Mouse (Mus musculus): ENCODE measurements around the gene Tmem80. TPM values are rescaled to one million over a fixed set of nuclear protein-coding genes. Genes with fewer than 3 reads are reported as not detected.
A peak's percentile ranks its signal among the peaks of the same experiment; 100 is the strongest.

Tmem80 gene
- polyA plus RNA-seq, 1 experiment from 2014 or later = 36.7 TPM

DNA sequence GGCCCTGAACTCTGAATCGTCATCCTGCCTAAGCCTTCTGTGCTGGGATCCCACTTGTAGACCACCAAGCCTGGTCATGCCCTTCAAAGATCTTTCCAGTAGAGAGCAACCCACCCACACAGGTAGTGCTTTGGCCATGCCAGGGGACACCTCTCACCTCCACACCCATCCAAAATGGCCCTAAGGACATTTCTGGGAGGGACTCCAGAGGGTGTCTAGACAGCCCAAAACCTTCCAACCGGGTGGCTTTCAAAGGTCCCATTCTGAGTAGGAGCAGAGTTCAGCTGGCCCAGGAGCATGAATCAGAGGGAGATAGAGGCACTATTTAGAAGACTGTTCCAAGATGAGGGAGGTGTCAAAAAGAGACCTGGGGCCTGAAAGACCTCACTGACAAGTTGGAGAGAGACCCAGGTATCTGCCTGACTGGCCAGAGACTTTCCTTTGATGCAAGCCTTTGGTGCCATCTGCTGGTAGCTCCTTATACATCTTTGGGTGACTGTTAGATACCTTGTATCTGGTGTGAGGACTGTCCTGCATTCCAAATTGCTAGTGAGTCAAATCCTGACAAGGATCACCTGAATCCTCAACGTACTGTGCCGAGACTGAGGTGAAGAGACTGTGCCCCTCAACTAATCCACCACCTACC, 35.7 kb downstream of the Tmem80 start:
- WGBS = 50% methylated on average over 4 of the region's 4 CpGs
- no peak overlapping the region for H3K9ac ChIP-seq (ENCODE audit: low read depth, low read length)
- H3K27me3 ChIP-seq (ENCODE audit: control insufficient read depth, insufficient read depth, low read length) = peaks cover 8% of the 10 kb centered on the region
- peak; percentile 70 for ATAC-seq (ENCODE audit: low FRiP score, low TSS enrichment)
- H3K27ac ChIP-seq (ENCODE audit: low read depth, low read length) = no peak overlapping the region
- no peak overlapping the region for H3K4me2 ChIP-seq (replicated peaks; ENCODE audit: low read depth, low read length)
- no peak overlapping the region for H3K4me3 ChIP-seq (ENCODE audit: low read length)
- no peaks in the 10 kb centered on the region for H3K9me3 ChIP-seq (ENCODE audit: control insufficient read depth, low read length)
- no peaks in the 10 kb centered on the region for H3K36me3 ChIP-seq (ENCODE audit: control insufficient read depth, insufficient read depth, low read length)
- H3K4me1 ChIP-seq (ENCODE audit: control insufficient read depth, insufficient read depth, low read length) = no peaks in the 10 kb centered on the region

DNA sequence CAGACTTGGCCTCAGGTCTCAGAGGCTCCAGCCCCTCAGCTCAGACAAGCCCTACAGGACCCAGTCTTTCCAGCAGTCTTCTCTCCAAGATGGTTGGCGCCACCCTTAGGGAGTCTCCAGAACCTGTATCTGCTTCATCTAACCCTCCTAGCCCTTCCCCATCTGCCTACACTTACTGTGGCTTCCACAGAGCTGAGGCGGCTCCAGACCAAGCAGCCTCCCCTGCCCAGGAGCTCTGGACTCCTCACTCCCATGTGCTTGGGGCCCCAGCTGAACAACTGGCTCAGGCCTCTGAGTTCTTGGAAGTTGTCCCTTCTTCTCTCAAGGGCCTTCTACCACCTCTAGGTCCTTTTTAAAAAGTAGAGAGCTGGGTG, 36.2 kb downstream of the Tmem80 start:
- no peak overlapping the region for H3K9ac ChIP-seq (ENCODE audit: low read depth, low read length)
- H3K27ac ChIP-seq (ENCODE audit: low read depth, low read length) = no peak overlapping the region

DNA sequence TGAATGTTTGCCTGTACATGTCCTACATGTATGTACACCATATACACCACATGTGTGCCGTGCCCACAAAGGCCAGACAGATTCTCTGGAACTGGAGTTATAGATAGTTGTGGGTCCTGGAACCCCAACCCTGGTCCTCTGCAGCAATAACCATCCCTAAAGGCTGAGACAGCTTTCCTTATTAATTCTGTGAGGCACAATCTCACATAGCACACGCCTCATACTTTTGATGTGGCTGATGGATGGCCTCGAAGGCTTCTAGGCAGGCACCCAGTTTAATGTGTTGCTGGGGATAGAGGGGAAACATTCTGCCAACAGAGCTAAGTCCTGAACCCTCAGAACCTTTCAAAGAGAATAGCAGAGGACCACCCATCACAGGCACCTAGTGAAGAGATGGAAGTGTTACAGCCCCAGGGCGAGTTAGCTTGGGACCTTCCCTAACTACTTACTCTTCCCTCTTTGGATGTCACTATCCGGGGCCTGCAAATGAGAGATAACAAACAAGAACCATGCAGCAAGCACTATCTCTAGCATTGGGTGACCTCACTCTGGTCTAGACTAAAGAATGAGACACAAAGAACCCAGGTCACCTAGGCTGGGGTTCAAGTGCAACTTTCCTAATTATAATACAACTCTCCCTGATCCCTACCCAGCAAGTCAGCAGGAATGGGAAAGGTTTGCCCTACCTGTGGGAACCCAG, 37.0 kb downstream of the Tmem80 start:
- no peaks in the 10 kb centered on the region for H3K4me1 ChIP-seq (ENCODE audit: control insufficient read depth, insufficient read depth, low read length)
- ATAC-seq (ENCODE audit: low FRiP score, low TSS enrichment) = no peak
- H3K9ac ChIP-seq (ENCODE audit: low read depth, low read length) = no peak overlapping the region
- peaks cover 8% of the 10 kb centered on the region for H3K27me3 ChIP-seq (ENCODE audit: control insufficient read depth, insufficient read depth, low read length)
- H3K4me3 ChIP-seq (ENCODE audit: low read length) = no peak overlapping the region
- no peak overlapping the region for H3K27ac ChIP-seq (ENCODE audit: low read depth, low read length)
- H3K36me3 ChIP-seq (ENCODE audit: control insufficient read depth, insufficient read depth, low read length) = no peaks in the 10 kb centered on the region
- H3K9me3 ChIP-seq (ENCODE audit: control insufficient read depth, low read length) = no peaks in the 10 kb centered on the region
- no peak overlapping the region for H3K4me2 ChIP-seq (replicated peaks; ENCODE audit: low read depth, low read length)
- 77% methylated on average over 5 of the region's 5 CpGs for WGBS

More for the DNA sequence above, 36.2 kb downstream of the Tmem80 start:
- WGBS = 56% methylated on average over 2 of the region's 2 CpGs
- Histone ChIP-seq H3K36me3 (ENCODE audit: control insufficient read depth, insufficient read depth, low read length) (no peaks in the 10 kb centered on the region), H3K4me3 (ENCODE audit: low read length) (no peak overlapping the region), H3K4me1 (ENCODE audit: control insufficient read depth, insufficient read depth, low read length) (no peaks in the 10 kb centered on the region), H3K4me2 (replicated peaks; ENCODE audit: low read depth, low read length) (no peak overlapping the region), H3K27me3 (ENCODE audit: control insufficient read depth, insufficient read depth, low read length) (peaks cover 8% of the 10 kb centered on the region), H3K9me3 (ENCODE audit: control insufficient read depth, low read length) (no peaks in the 10 kb centered on the region)
- peak; percentile 18 for ATAC-seq (ENCODE audit: low FRiP score, low TSS enrichment)

DNA sequence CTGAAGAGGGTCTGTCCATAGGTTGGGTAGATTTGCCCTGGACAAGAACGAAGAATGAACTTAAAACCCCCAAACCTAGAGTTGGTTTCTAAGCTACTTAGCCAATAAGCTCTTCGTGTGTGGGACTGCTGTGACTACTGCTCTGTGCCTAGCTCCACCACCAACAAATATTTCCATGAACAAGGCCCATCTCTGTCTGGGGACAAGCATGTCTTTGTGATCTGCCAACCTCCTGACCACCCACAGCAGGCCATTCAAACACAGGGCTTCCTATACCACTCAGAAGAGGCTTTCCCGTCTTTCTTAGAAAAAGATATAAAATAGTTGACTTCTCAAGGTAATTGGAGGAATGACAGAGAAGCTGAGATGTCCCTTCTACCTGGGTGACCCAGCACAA, 37.5 kb downstream of the Tmem80 start:
- Histone ChIP-seq H3K27ac (ENCODE audit: low read depth, low read length) (no peak overlapping the region), H3K36me3 (ENCODE audit: control insufficient read depth, insufficient read depth, low read length) (no peaks in the 10 kb centered on the region), H3K9ac (ENCODE audit: low read depth, low read length) (no peak overlapping the region), H3K9me3 (ENCODE audit: control insufficient read depth, low read length) (no peaks in the 10 kb centered on the region), H3K27me3 (ENCODE audit: control insufficient read depth, insufficient read depth, low read length) (peaks cover 8% of the 10 kb centered on the region), H3K4me3 (ENCODE audit: low read length) (no peak overlapping the region), H3K4me1 (ENCODE audit: control insufficient read depth, insufficient read depth, low read length) (no peaks in the 10 kb centered on the region), H3K4me2 (replicated peaks; ENCODE audit: low read depth, low read length) (no peak overlapping the region)
- WGBS = 72% methylated on average over 3 of the region's 3 CpGs
- ATAC-seq (ENCODE audit: low FRiP score, low TSS enrichment) = no peak

DNA sequence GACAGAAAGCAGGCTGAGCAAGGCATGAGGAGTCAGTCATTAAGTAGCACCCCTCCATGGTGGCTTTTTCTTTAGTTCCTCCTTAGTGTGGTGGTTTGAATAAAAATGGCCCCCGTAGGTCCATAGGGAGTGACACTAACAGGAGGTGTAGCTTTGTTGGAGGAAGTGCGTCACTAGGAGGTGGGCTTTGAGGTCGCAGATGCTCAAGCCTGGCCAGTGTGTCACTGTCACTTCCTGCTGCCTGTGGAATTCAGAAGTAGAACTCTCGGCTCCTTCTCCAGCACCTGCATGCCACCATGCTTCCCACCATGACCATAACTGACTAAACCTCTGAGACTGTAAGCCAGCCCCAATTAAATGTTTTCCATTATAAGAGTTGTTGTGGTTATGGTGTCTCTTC, 39.8 kb downstream of the Tmem80 start:
- H3K9me3 ChIP-seq (ENCODE audit: control insufficient read depth, low read length) = no peaks in the 10 kb centered on the region
- H3K36me3 ChIP-seq (ENCODE audit: control insufficient read depth, insufficient read depth, low read length) = no peaks in the 10 kb centered on the region
- H3K4me1 ChIP-seq (ENCODE audit: control insufficient read depth, insufficient read depth, low read length) = no peaks in the 10 kb centered on the region
- H3K4me3 ChIP-seq (ENCODE audit: low read length) = no peak overlapping the region
- H3K4me2 ChIP-seq (replicated peaks; ENCODE audit: low read depth, low read length) = no peak overlapping the region
- H3K9ac ChIP-seq (ENCODE audit: low read depth, low read length) = no peak overlapping the region
- H3K27me3 ChIP-seq (ENCODE audit: control insufficient read depth, insufficient read depth, low read length) = no peaks in the 10 kb centered on the region
- ATAC-seq (ENCODE audit: low FRiP score, low TSS enrichment) = no peak
- WGBS = 75% methylated on average over 4 of the region's 4 CpGs
- no peak overlapping the region for H3K27ac ChIP-seq (ENCODE audit: low read depth, low read length)

DNA sequence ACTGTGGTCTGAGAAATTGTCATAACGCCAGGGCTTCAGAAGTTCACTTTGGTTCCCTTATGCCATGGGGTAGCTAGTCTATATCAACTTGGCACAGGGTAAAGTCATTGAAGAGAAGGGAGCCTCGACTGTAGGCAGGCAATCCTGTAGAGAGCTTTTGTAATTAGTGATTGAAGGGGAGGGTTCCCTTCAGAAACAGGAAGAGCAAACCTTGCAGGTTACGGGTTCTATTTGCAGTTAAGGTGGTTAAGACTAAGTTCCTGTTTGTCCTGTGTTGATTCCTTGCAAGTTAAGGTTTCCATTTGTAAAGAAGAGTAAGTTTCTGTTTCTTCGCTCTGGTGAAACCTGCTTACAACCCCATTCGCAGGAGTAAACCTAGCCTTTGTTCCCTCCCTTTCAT, 42.4 kb downstream of the Tmem80 start:
- no peaks in the 10 kb centered on the region for H3K9me3 ChIP-seq (ENCODE audit: control insufficient read depth, low read length)
- no peak for ATAC-seq (ENCODE audit: low FRiP score, low TSS enrichment)
- H3K27me3 ChIP-seq (ENCODE audit: control insufficient read depth, insufficient read depth, low read length) = no peaks in the 10 kb centered on the region
- H3K36me3 ChIP-seq (ENCODE audit: control insufficient read depth, insufficient read depth, low read length) = no peaks in the 10 kb centered on the region
- no peaks in the 10 kb centered on the region for H3K4me1 ChIP-seq (ENCODE audit: control insufficient read depth, insufficient read depth, low read length)
- no peak overlapping the region for H3K9ac ChIP-seq (ENCODE audit: low read depth, low read length)
- H3K4me3 ChIP-seq (ENCODE audit: low read length) = no peak overlapping the region
- 65% methylated on average over 5 of the region's 5 CpGs for WGBS
- H3K4me2 ChIP-seq (replicated peaks; ENCODE audit: low read depth, low read length) = no peak overlapping the region
- no peak overlapping the region for H3K27ac ChIP-seq (ENCODE audit: low read depth, low read length)

DNA sequence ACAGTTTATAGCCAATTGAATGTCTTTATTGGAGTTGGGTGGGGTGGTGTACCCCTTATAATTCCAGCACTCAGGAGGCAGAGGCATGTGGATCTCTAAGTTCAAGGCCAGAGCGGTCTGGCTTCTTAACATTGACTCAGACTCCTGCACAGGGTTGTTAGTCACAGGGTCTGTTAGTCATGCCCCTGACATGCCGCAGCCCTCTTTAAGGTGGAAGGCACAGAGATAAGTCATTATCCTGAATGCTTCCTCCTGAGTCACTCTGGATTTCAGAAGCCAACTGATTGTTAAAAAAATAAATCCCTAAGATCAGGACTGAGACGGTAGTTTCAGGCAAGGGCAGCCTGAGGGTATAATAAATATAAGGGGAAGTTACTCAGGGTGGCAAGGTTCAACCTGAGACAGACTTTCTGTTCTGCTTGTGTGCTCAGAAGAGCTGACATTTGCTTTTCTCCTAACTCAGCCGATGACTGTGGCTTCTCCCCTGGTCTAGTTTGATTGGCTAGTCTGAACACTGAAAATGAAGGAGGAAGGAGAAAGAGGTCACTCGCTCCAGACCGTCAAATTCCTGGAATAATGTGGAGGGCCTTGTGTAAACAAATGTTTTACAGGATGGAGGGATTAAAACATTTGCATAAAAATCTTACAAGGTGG, 44.5 kb downstream of the Tmem80 start:
- H3K4me3 ChIP-seq (ENCODE audit: low read length) = no peak overlapping the region
- H3K4me1 ChIP-seq (ENCODE audit: control insufficient read depth, insufficient read depth, low read length) = no peaks in the 10 kb centered on the region
- no peaks in the 10 kb centered on the region for H3K27me3 ChIP-seq (ENCODE audit: control insufficient read depth, insufficient read depth, low read length)
- no peak overlapping the region for H3K27ac ChIP-seq (ENCODE audit: low read depth, low read length)
- ATAC-seq (ENCODE audit: low FRiP score, low TSS enrichment) = no peak
- H3K4me2 ChIP-seq (replicated peaks; ENCODE audit: low read depth, low read length) = no peak overlapping the region
- no peaks in the 10 kb centered on the region for H3K9me3 ChIP-seq (ENCODE audit: control insufficient read depth, low read length)
- no peak overlapping the region for H3K9ac ChIP-seq (ENCODE audit: low read depth, low read length)
- no peaks in the 10 kb centered on the region for H3K36me3 ChIP-seq (ENCODE audit: control insufficient read depth, insufficient read depth, low read length)
- WGBS = 43% methylated on average over 6 of the region's 6 CpGs

DNA sequence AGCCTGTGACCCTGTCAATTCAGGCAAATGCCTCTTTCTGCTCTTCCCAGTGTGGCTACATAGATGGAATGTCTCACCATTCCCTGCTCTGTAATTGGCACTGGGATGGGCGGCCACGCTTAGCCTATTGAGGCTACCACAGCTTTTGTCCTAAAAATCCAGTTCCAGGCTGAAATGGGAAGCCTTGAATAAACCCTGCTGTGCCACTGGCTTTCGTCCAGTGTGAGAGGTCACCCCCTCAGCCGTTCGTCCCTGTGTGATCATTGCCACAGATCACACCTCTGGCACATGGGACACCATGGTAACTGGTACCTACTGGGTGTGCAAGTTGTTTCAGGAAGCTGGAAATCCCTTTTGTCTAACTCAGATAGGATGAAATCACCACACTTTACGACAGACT, 46.1 kb downstream of the Tmem80 start:
- Histone ChIP-seq H3K9ac (ENCODE audit: low read depth, low read length) (no peak overlapping the region), H3K27me3 (ENCODE audit: control insufficient read depth, insufficient read depth, low read length) (no peaks in the 10 kb centered on the region), H3K9me3 (ENCODE audit: control insufficient read depth, low read length) (no peaks in the 10 kb centered on the region), H3K4me2 (replicated peaks; ENCODE audit: low read depth, low read length) (no peak overlapping the region), H3K4me3 (ENCODE audit: low read length) (no peak overlapping the region), H3K4me1 (ENCODE audit: control insufficient read depth, insufficient read depth, low read length) (no peaks in the 10 kb centered on the region), H3K27ac (ENCODE audit: low read depth, low read length) (no peak overlapping the region), H3K36me3 (ENCODE audit: control insufficient read depth, insufficient read depth, low read length) (no peaks in the 10 kb centered on the region)
- ATAC-seq (ENCODE audit: low FRiP score, low TSS enrichment) = no peak
- 54% methylated on average over 6 of the region's 6 CpGs for WGBS

DNA sequence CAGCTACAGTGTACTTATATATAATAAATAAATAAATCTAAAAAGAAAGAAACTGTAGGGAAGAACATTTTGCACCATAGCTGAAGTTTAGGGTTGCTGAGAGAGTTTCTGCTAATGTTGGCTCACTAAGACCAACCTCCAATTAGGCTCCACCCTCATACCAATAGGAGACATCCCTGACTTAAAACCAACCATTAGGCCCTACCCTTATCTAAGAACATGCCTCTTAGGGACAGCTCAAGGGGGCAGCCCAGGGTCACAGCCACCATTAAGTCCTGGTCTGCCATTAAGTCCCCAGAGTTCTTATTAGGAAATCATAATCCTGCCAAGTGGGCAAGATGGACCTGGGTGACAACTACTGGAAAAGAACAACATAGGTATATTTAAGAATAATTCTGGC, 46.9 kb downstream of the Tmem80 start:
- H3K4me2 ChIP-seq (replicated peaks; ENCODE audit: low read depth, low read length) = no peak overlapping the region
- H3K9me3 ChIP-seq (ENCODE audit: control insufficient read depth, low read length) = no peaks in the 10 kb centered on the region
- H3K36me3 ChIP-seq (ENCODE audit: control insufficient read depth, insufficient read depth, low read length) = no peaks in the 10 kb centered on the region
- ATAC-seq (ENCODE audit: low FRiP score, low TSS enrichment) = no peak
- H3K27me3 ChIP-seq (ENCODE audit: control insufficient read depth, insufficient read depth, low read length) = no peaks in the 10 kb centered on the region
- no peak overlapping the region for H3K4me3 ChIP-seq (ENCODE audit: low read length)
- no peak overlapping the region for H3K9ac ChIP-seq (ENCODE audit: low read depth, low read length)
- no peak overlapping the region for H3K27ac ChIP-seq (ENCODE audit: low read depth, low read length)
- no peaks in the 10 kb centered on the region for H3K4me1 ChIP-seq (ENCODE audit: control insufficient read depth, insufficient read depth, low read length)
